Mouse (Mus musculus) heart, postnatal 25 days (tissue): ENCODE data around the gene Slc36a1. TPM values are rescaled to one million over a fixed set of nuclear protein-coding genes. Genes with fewer than 3 reads are reported as not detected.

ENCODE experiments used
- DNase-seq: peaks from one replicate; pipeline ENCODE4 v3.0.0; 2022; ENCODE audit warnings: low spot score
- intact Hi-C: fragments of 180-260 bp; cut with DNase I; formaldehyde crosslinking; loops from one replicate; pipeline ENCODE4 v1.15.1; 2025
- total RNA-seq, 2 experiments: library from RNA; stranded (reverse); gene quantifications; 2 replicates each; pipeline ENCODE4 v1.2.3; 2021

Slc36a1 gene
- total RNA-seq, 2 experiments from 2014 or later: 9.7 to 13.6 TPM

DNA sequence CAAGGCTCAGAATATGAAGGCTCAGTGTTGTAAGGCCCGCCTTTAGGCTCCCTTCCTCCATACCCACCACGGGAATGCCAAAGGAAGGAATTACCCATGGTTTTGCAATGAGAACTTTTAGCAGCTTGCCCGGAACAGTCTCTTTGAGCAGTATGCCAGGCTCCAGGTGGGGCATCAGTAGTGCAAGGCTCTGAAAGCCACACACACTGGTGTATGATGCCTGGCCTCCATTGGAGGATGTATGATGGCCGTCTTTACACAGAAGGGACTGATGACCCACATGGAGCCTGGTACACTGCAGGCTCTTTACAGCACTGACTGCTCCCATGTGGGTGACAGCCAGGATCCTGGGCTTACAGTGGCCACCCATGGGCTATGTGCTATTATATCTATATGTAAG lies 57.0 kb downstream of the Slc36a1 start:
- DNase-seq: no peak
- intact Hi-C loops: loop anchor here (5.0 kb wide), 1 partner anchor 126 kb away; no protein-coding TSS in a partner anchor

DNA sequence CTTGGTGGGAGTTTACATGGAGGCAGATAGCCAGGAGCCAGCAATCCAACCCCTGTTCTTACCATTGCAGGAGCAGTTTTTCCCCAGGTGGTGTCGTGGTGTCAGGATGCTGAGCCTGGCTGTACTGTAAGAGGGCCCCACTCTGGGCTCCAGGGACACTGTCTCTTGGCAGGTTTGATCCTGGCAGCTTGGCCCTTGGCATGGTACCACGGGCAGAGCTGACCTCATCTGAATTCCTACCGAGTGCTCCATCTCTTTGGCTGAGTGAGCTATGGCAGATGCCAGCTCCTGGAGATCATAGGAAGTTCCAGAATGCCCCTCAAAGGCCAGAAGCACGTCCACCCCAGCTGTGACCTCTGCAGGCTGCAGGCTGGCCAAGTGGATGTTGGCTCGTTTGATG lies 57.9 kb downstream of the Slc36a1 start:
- intact Hi-C loops: loop anchor here (5.0 kb wide), 1 partner anchor 125 kb away; no protein-coding TSS in a partner anchor

GRCm38 (mm10) chr11:55264318-55264717 lies 60.2 kb downstream of the Slc36a1 start:
- intact Hi-C loops: loop anchor here (5.0 kb wide), 1 partner anchor 123 kb away; no protein-coding TSS in a partner anchor
- no peak for DNase-seq

More for the DNA sequence above, 57.9 kb downstream of the Slc36a1 start:
- DNase-seq: peak; percentile 27

DNA sequence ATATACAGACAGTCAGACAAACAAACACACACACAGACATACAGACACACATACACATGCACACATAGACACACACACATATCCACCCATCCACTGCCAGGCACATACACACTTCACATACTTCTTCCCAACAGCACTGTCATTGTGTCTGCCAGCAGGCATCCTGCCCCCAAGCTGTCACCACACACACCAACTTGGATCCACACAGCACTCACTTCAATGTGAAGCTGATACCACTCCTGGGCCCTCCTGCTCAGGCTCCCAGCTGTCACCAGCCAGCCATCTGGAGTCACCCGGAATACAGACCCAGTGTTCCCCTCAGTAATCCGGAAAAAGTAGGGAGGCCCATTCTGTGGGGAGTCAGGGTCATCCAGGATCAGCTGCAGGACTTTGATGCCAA lies 61.5 kb downstream of the Slc36a1 start:
- no peak for DNase-seq
- intact Hi-C loops: no loop called here

DNA sequence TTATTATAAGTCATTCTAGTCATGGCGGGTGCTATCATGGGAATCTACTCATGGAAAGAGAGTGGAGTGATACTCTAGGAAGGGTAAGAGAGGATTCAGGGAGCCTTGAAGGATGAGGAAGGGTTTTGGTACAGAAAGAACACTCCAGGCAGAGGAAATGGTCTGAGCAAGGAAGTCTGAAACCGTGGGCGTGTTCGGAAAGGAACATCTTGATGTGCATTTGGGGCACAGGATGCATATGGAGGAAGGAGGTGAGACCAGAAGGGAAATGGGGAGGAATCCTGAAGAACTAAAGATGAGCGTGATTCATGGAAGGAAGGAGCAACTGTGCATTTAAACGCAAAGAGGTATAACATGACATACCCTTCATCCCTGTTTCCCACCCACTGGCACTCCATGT lies 64.4 kb downstream of the Slc36a1 start:
- no peak for DNase-seq
- intact Hi-C loops: no loop called here

DNA sequence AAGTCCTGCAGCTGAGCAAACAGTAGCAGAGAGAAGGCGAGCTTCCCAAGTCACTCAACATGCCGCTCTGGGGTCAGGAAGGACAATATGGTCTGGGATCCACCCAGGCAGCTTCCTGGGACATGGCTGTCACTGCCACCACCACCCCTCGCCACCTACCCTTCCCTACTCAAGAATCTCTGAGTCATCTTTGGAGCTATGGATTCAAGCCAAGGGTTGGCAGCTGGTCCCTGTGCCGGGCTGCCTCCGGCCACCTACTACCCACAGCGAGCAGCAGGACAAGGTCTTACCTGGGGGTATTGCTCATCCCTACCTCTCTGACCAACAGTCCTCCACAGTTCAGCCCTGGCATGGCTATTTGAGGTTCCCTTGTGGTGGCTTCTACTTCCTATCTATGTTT lies 70.6 kb downstream of the Slc36a1 start:
- DNase-seq: no peak
- intact Hi-C loops: no loop called here

Other genes starting within 250 kb of the Slc36a1 start
- gene Tnip1, start 241.4 kb upstream of the Slc36a1 start, total RNA-seq: 10 to 100 TPM; 27.1 to 29.8 TPM
- 100 to 1,000 TPM; 240 to 246 TPM for gene Anxa6, start 170.9 kb upstream of the Slc36a1 start, total RNA-seq
- 10 to 100 TPM; 11.4 to 13.4 TPM for gene Ccdc69, start 126.2 kb upstream of the Slc36a1 start, total RNA-seq
- gene Gm2a, start 106.2 kb upstream of the Slc36a1 start, total RNA-seq: 10 to 100 TPM; 10.6 to 10.9 TPM
- gene Slc36a3, start 52.6 kb upstream of the Slc36a1 start, total RNA-seq: not detected
- 10 to 100 TPM; 14.2 to 14.8 TPM for gene Slc36a2, start 19.3 kb upstream of the Slc36a1 start, total RNA-seq
- under 1 TPM in 1 of 2 experiments, not detected in 1; 0.08 TPM for gene Fat2, start 132.2 kb downstream of the Slc36a1 start, total RNA-seq
- 100 to 1,000 TPM; 785 to 951 TPM for gene Sparc, start 218.8 kb downstream of the Slc36a1 start, total RNA-seq